Mouse (Mus musculus) embryonic fibroblast, embryonic 13.5 days (primary cell): ENCODE results near the gene Tmem35b. TPM values are rescaled to one million over a fixed set of nuclear protein-coding genes. Genes with fewer than 3 reads are reported as not detected.

Source experiments
- H3K27ac ChIP-seq: 2 replicates; pipeline ENCODE4 v1.5.1; 2012; ENCODE audit warnings: low read length, control low read depth, inconsistent platforms; ENCODE audit not compliant: insufficient read depth
- H3K4me1 ChIP-seq: 2 replicates; pipeline ENCODE4 v1.6.1; 2011; ENCODE audit warnings: low read length; ENCODE audit not compliant: control insufficient read depth, insufficient read depth
- H3K4me3 ChIP-seq: 2 replicates; pipeline ENCODE4 v1.5.1; 2011; ENCODE audit warnings: mild to moderate bottlenecking, control low read depth, low read length; ENCODE audit not compliant: insufficient read depth
- CTCF ChIP-seq: IDR thresholded peaks from 2 replicates; pipeline ENCODE4 v1.5.1; 2011; ENCODE audit warnings: mild to moderate bottlenecking, control low read depth, low read length, moderate library complexity, borderline replicate concordance; ENCODE audit not compliant: insufficient read depth
- POLR2A ChIP-seq: IDR thresholded peaks from 2 replicates; pipeline ENCODE4 v1.6.1; 2011; ENCODE audit warnings: low read depth, mild to moderate bottlenecking, control low read depth, low read length, moderate library complexity
- polyA plus RNA-seq: library from polyadenylated mRNA; stranded (reverse); fragments of >200 nt; gene quantifications from 2 replicates; pipeline ENCODE4 v1.2.4, GENCODE M21; 2011; ENCODE audit warnings: low read depth; ENCODE audit not compliant: missing spikeins, insufficient read length

The Tmem35b gene
- polyA plus RNA-seq, 1 experiment, result 7.3 TPM

GRCm38 (mm10) chr4:127173461-127173860, 50.0 kb downstream of the Tmem35b start:
- Histone ChIP-seq H3K27ac (no peak overlapping the region), H3K4me3 (no peak overlapping the region), H3K4me1 (no peaks in the 10 kb centered on the region)
- TF ChIP-seq CTCF (no peak), POLR2A (no peak)

- Histone ChIP-seq H3K4me3 (no peak overlapping the region), H3K4me1 (no peaks in the 10 kb centered on the region), H3K27ac (no peak overlapping the region)
- no peak for TF ChIP-seq POLR2A
- no peak for TF ChIP-seq CTCF
Observed at GRCm38 (mm10) chr4:127174075-127174899, 50.8 kb downstream of the Tmem35b start.

GRCm38 (mm10) chr4:127174900-127175278, 51.4 kb downstream of the Tmem35b start:
- H3K27ac ChIP-seq, result no peak overlapping the region
- TF ChIP-seq POLR2A, result no peak
- TF ChIP-seq CTCF, result no peak

GRCm38 (mm10) chr4:127177961-127178360, 54.5 kb downstream of the Tmem35b start:
- TF ChIP-seq CTCF, result no peak
- TF ChIP-seq POLR2A, result no peak
- no peak overlapping the region for H3K27ac ChIP-seq
- no peaks in the 10 kb centered on the region for H3K4me1 ChIP-seq
- H3K4me3 ChIP-seq, result no peak overlapping the region

More at GRCm38 (mm10) chr4:127174900-127175278, 51.4 kb downstream of the Tmem35b start:
- Histone ChIP-seq H3K4me1 (no peaks in the 10 kb centered on the region), H3K4me3 (no peak overlapping the region)

- TF ChIP-seq POLR2A (no peak), CTCF (no peak)
- no peak overlapping the region for H3K27ac ChIP-seq
- no peak overlapping the region for H3K4me3 ChIP-seq
- H3K4me1 ChIP-seq, result no peaks in the 10 kb centered on the region
Observed at GRCm38 (mm10) chr4:127178671-127179070, 55.2 kb downstream of the Tmem35b start.

Other genes with a start within 250 kb of the Tmem35b start
- gene Zmym4, start 155.6 kb upstream of the Tmem35b start, polyA plus RNA-seq, result 53.3 and 59.7 TPM in 2 replicates
- 280 and 376 TPM in 2 replicates for gene Sfpq, start 102.4 kb upstream of the Tmem35b start, polyA plus RNA-seq
- 12.1 and 18.0 TPM in 2 replicates for gene Zmym1, start 62.5 kb upstream of the Tmem35b start, polyA plus RNA-seq
- 21.7 and 28.0 TPM in 2 replicates for gene Zmym6, start 46.3 kb upstream of the Tmem35b start, polyA plus RNA-seq
- gene Dlgap3, start 45.5 kb downstream of the Tmem35b start, polyA plus RNA-seq, result 0.17 TPM in 1 of 2 replicates, not detected in the other
- gene Smim12, start 120.1 kb downstream of the Tmem35b start, polyA plus RNA-seq, result 18.1 and 23.9 TPM in 2 replicates
- not detected in 2 replicates for gene Gja4, start 190.3 kb downstream of the Tmem35b start, polyA plus RNA-seq
- gene Gjb3, start 207.2 kb downstream of the Tmem35b start, polyA plus RNA-seq, result 6.6 and 14.0 TPM in 2 replicates
- gene Gjb4, start 230.4 kb downstream of the Tmem35b start, polyA plus RNA-seq, result 0.35 and 2.2 TPM in 2 replicates
- 2.0 and 4.0 TPM in 2 replicates for gene Gjb5, start 234.5 kb downstream of the Tmem35b start, polyA plus RNA-seq